Comparison of ENCODE assay signal across 9 mouse cellular contexts in genomic region chr5:102845800-102846199, GRCm38 (mm10).
DNase-seq lines count a peak whose midpoint lies in the region; ATAC-seq and TF ChIP-seq lines count a peak whose summit lies in the region.
"Had no signal": no experiment of that assay in that cellular context is flagged by ENCODE, and none has a peak within 500 bp of the region (broad histone marks: within the 10 kb centered on the region; RNA-seq: fewer than 3 reads in every experiment).

No protein-coding gene starts in this region.

- no peak for DNase-seq in heart, postnatal 25 days (ENCODE audit: low spot score)
- no peak for DNase-seq in embryonic facial prominence, embryonic 14.5 days (ENCODE audit: low spot score)
- no peak for DNase-seq in midbrain, postnatal 0 days (ENCODE audit: low spot score)
- DNase-seq in left cerebral cortex, postnatal 36 days (ENCODE audit: low spot score in 2 of 2): no peak
- no peak for DNase-seq in layer of hippocampus, postnatal 36 days

- peak overlapping the region; percentile 72 for H3K4me2 ChIP-seq in heart, embryonic 16.5 days (ENCODE audit: low read depth, low read length)
- H3K4me2 ChIP-seq in embryonic facial prominence, embryonic 14.5 days (ENCODE audit: low read depth, low read length): peak overlapping the region; percentile 75
- H3K4me2 ChIP-seq in intestine, postnatal 0 days (replicated peaks; ENCODE audit: low read depth): peak overlapping the region; percentile 78
- peak overlapping the region; percentile 69 for H3K4me2 ChIP-seq in midbrain, postnatal 0 days (ENCODE audit: low read depth, low read length, poor library complexity, severe bottlenecking)

- intact Hi-C loops in heart, postnatal 25 days (cut with DNase I): no loop called here
- intact Hi-C loops in left cerebral cortex, postnatal 36 days (cut with DNase I): no loop called here

- H3K36me3 ChIP-seq in heart, embryonic 16.5 days (ENCODE audit: control insufficient read depth, insufficient read depth): no peaks in the 10 kb centered on the region
- H3K36me3 ChIP-seq in embryonic facial prominence, embryonic 14.5 days (ENCODE audit: control insufficient read depth, insufficient read depth, low read length): no peaks in the 10 kb centered on the region
- H3K36me3 ChIP-seq in intestine, postnatal 0 days (ENCODE audit: control insufficient read depth, insufficient read depth): no peaks in the 10 kb centered on the region
- no peaks in the 10 kb centered on the region for H3K36me3 ChIP-seq in midbrain, postnatal 0 days (ENCODE audit: insufficient read depth, low read length)

- H3K9ac ChIP-seq in heart, embryonic 16.5 days (ENCODE audit: low read length): peak overlapping the region; percentile 71
- H3K9ac ChIP-seq in embryonic facial prominence, embryonic 14.5 days (ENCODE audit: low read depth, low read length): 0 out of 2 replicates have a peak overlapping the region, but pooled peaks have one; percentile 8
- no peak overlapping the region for H3K9ac ChIP-seq in intestine, postnatal 0 days (ENCODE audit: low read depth, low read length)
- H3K9ac ChIP-seq in midbrain, postnatal 0 days (replicated peaks; ENCODE audit: low read length, poor library complexity, severe bottlenecking): peak overlapping the region; percentile 51

- TF ChIP-seq CTCF in intestine, postnatal 0 days (IDR thresholded peaks at IDR 0.05; ENCODE audit: low read depth): no peak
- TF ChIP-seq CTCF in midbrain, postnatal 0 days (IDR thresholded peaks at IDR 0.05): no peak

- H3K4me3 ChIP-seq in heart, embryonic 16.5 days (ENCODE audit: low read length): peak overlapping the region; percentile 64
- peak overlapping the region; percentile 43 for H3K4me3 ChIP-seq in embryonic facial prominence, embryonic 14.5 days (ENCODE audit: low read depth, low read length)
- peak overlapping the region; percentile 38; the same call in 1 of the 2 replicates for H3K4me3 ChIP-seq in intestine, postnatal 0 days (ENCODE audit: low read depth, low read length)
- peak overlapping the region; percentile 38 for H3K4me3 ChIP-seq in midbrain, postnatal 0 days (ENCODE audit: low read depth, low read length)

- H3K9me3 ChIP-seq in heart, embryonic 16.5 days (replicated peaks; ENCODE audit: control insufficient read depth, low read length): no peaks in the 10 kb centered on the region
- H3K9me3 ChIP-seq in embryonic facial prominence, embryonic 14.5 days (ENCODE audit: control insufficient read depth, low read length): no peaks in the 10 kb centered on the region
- H3K9me3 ChIP-seq in intestine, postnatal 0 days (ENCODE audit: control insufficient read depth): no peaks in the 10 kb centered on the region
- no peaks in the 10 kb centered on the region for H3K9me3 ChIP-seq in midbrain, postnatal 0 days (ENCODE audit: low read length)

- ATAC-seq in heart, embryonic 16.5 days (replicated peaks; ENCODE audit: extremely low read depth, insufficient read depth, low FRiP score): no peak
- no peak for ATAC-seq in embryonic facial prominence, embryonic 14.5 days (ENCODE audit: low read depth)
- no peak for ATAC-seq in intestine, postnatal 0 days
- no peak for ATAC-seq in midbrain, postnatal 0 days (ENCODE audit: low FRiP score)
- ATAC-seq in megakaryocyte, adult 5-6 weeks (ENCODE audit: poor library complexity, severe bottlenecking): no peak

- 30% methylated on average over 11 of the region's 11 CpGs for WGBS in heart, embryonic 16.5 days
- 23% methylated on average over 11 of the region's 11 CpGs for WGBS in embryonic facial prominence, embryonic 14.5 days
- WGBS in intestine, postnatal 0 days: 22% methylated on average over 11 of the region's 11 CpGs
- 14% methylated on average over 11 of the region's 11 CpGs for WGBS in midbrain, postnatal 0 days

- H3K27ac ChIP-seq in heart, embryonic 16.5 days (ENCODE audit: low read length): peak overlapping the region; percentile 69
- H3K27ac ChIP-seq in embryonic facial prominence, embryonic 14.5 days (replicated peaks; ENCODE audit: low read depth, low read length): peak overlapping the region; percentile 68
- H3K27ac ChIP-seq in intestine, postnatal 0 days (ENCODE audit: low read depth, low read length): no peak overlapping the region
- no peak overlapping the region for H3K27ac ChIP-seq in midbrain, postnatal 0 days (ENCODE audit: low read depth, low read length)

- H3K4me1 ChIP-seq in heart, embryonic 16.5 days (ENCODE audit: control insufficient read depth, insufficient read depth, low read length): peaks cover 22% of the 10 kb centered on the region
- peaks cover 22% of the 10 kb centered on the region for H3K4me1 ChIP-seq in embryonic facial prominence, embryonic 14.5 days (ENCODE audit: control insufficient read depth, insufficient read depth, low read length)
- no peaks in the 10 kb centered on the region for H3K4me1 ChIP-seq in intestine, postnatal 0 days (replicated peaks; ENCODE audit: control insufficient read depth, insufficient read depth, low read length)
- peaks cover 7% of the 10 kb centered on the region; the same call in 1 of the 2 replicates for H3K4me1 ChIP-seq in midbrain, postnatal 0 days (ENCODE audit: insufficient read depth, low read length)

- H3K27me3 ChIP-seq in heart, embryonic 16.5 days (ENCODE audit: control insufficient read depth, insufficient read depth, low read length): no peaks in the 10 kb centered on the region
- no peaks in the 10 kb centered on the region for H3K27me3 ChIP-seq in embryonic facial prominence, embryonic 14.5 days (replicated peaks; ENCODE audit: control insufficient read depth, insufficient read depth, low read length)
- no peaks in the 10 kb centered on the region for H3K27me3 ChIP-seq in intestine, postnatal 0 days (replicated peaks; ENCODE audit: control insufficient read depth, insufficient read depth, low read length)
- no peaks in the 10 kb centered on the region for H3K27me3 ChIP-seq in midbrain, postnatal 0 days (ENCODE audit: insufficient read depth, low read length)
- H3K27me3 ChIP-seq: CH12.LX had no signal

Comparison
In these comparisons a context has a peak if more than half of its experiments do, and no peak if none do; other contexts are left out.
1. H3K27ac ChIP-seq: peak in heart, embryonic 16.5 days (single experiment) and embryonic facial prominence, embryonic 14.5 days (single experiment); none in intestine, postnatal 0 days (single experiment) and midbrain, postnatal 0 days (single experiment).
2. Peak in every context shown above with its lines, with median percentiles within 50 percentile points of each other: H3K4me2 ChIP-seq and H3K4me3 ChIP-seq.